In the genomic region with DNA sequence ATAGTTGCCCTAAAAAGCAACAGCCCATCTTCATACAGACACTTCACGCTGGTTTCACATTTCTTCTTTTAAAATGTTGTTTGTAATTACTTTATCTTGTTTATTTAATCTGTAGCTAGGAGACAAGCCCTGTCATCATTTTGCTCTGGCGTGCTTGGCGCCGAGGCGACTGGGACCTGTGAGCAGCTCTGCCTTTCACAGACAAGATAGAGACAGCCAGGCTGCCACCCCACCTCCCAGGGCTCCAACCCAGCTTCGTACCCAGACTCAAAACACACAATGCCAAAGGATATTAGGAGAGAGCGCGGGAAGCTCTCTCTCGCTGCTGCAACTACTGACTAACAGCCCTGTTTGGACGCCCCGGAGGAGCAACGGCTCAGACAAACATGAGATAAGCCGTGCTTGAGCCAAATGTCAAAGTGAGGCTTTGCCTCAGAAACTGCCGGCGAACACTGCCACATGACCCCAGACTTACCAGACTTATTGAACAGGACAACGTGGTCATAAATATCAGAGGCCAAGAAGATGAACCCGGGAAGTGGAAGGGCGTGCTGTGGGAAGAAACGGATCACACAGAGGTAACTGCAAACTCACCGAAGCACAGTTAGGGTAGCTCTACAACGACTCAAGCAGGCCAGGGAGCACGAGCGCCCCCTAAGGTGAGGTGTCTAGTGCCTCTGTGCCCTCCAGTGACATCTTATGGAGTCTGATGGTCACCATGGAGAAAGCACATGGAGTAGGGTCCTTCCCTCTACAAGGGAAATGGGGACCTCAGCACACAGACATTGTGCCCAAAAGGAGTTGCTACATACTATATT, we compare ENCODE assay signal across 17 mouse cellular contexts. TPM values are rescaled to one million over a fixed set of nuclear protein-coding genes. Genes with fewer than 3 reads are reported as not detected.
A peak's percentile ranks its signal among the peaks of the same experiment; 100 is the strongest.
DNase-seq lines count a peak whose midpoint lies in the region; TF ChIP-seq lines count a peak whose summit lies in the region.
"Had no signal": no experiment of that assay in that cellular context is flagged by ENCODE, and none has a peak within 500 bp of the region (broad histone marks: within the 10 kb centered on the region; RNA-seq: fewer than 3 reads in every experiment).

No protein-coding gene starts in this region.

- intact Hi-C loops in heart, postnatal 10 days (cut with DNase I) = no loop called here
- intact Hi-C loops in left cerebral cortex, postnatal 10 days (cut with DNase I) = no loop called here

- no peak overlapping the region for H3K4me3 ChIP-seq in layer of hippocampus, adult 2 months
- H3K4me3 ChIP-seq: embryonic facial prominence, embryonic 13.5 days; forebrain, embryonic 13.5 days; heart, embryonic 15.5 days; limb, embryonic 12.5 days; stomach, embryonic 15.5 days had no signal

- no peak overlapping the region for H3K27ac ChIP-seq in layer of hippocampus, adult 2 months
- H3K27ac ChIP-seq: embryonic facial prominence, embryonic 13.5 days; forebrain, embryonic 13.5 days; heart, embryonic 15.5 days; limb, embryonic 12.5 days; stomach, embryonic 15.5 days had no signal

- DNase-seq in heart, postnatal 4 days = peak; percentile 22
- DNase-seq in heart, postnatal 10 days = no peak
- DNase-seq in MN1 (ENCODE audit: low spot score) = peak; percentile 44
- peak; percentile 27 to 28 for DNase-seq in adrenal gland, postnatal 36 days
- DNase-seq in lung, postnatal 10 days = peak; percentile 38
- no peak for DNase-seq in left cerebral cortex, postnatal 10 days (ENCODE audit: extremely low spot score in 1 of 2, low spot score in 2 of 2)
- DNase-seq in layer of hippocampus, adult 2 months (ENCODE audit: low spot score in 2 of 2) = no peak
- DNase-seq: cerebellum, postnatal 14 days; kidney, postnatal 25 days; layer of hippocampus, postnatal 36 days; right cerebral cortex, postnatal 4 days; thymus, postnatal 25 days had no signal

- no peak for TF ChIP-seq CTCF in layer of hippocampus, adult 2 months (conservative IDR thresholded peaks at IDR 0.05)

RNA-seq across cellular contexts. Expression of a gene that starts 16.7 kb away (rescaled TPM):
- total RNA-seq in heart, postnatal 4 days (2021) = 10 to 100 TPM; 15.2 to 16.3 TPM
- 10 to 100 TPM; 12.1 to 15.1 TPM for total RNA-seq in heart, postnatal 10 days (2021)
- 10 to 100 TPM; 33.2 to 36.9 TPM for total RNA-seq in adrenal gland, postnatal 36 days (2021)
- total RNA-seq in left cerebral cortex, postnatal 10 days (2021) = 10 to 100 TPM; 42.1 to 42.7 TPM
- total RNA-seq in layer of hippocampus, adult 2 months (2021) = 10 to 100 TPM; 56.9 to 60.9 TPM

Comparison
In these comparisons a context has a peak if more than half of its experiments do, and no peak if none do; other contexts are left out.
1. DNase-seq: peak in heart, postnatal 4 days (single experiment), MN1 (single experiment), adrenal gland, postnatal 36 days (2 of 2) and lung, postnatal 10 days (single experiment); none in heart, postnatal 10 days (0 of 2), left cerebral cortex, postnatal 10 days (0 of 2) and layer of hippocampus, adult 2 months (0 of 2).